In genomic region chr10:26228187-26228586, GRCm38 (mm10) we compare ENCODE assay signal across 29 mouse cellular contexts. TPM values are rescaled to one million over a fixed set of nuclear protein-coding genes. Genes with fewer than 3 reads are reported as not detected.
"Had no signal": no experiment of that assay in that cellular context is flagged by ENCODE, and none has a peak within 500 bp of the region (broad histone marks: within the 10 kb centered on the region; RNA-seq: fewer than 3 reads in every experiment).

No protein-coding gene starts in this region.

- H3K36me3 ChIP-seq: heart, embryonic 13.5 days; heart, embryonic 15.5 days; hindbrain, embryonic 13.5 days; hindbrain, embryonic 15.5 days; kidney, embryonic 15.5 days; limb, embryonic 10.5 days; limb, embryonic 12.5 days; liver, embryonic 13.5 days had no signal

- H3K4me3 ChIP-seq: heart, adult 2 months; heart, embryonic 13.5 days; heart, embryonic 15.5 days; hindbrain, embryonic 13.5 days; hindbrain, embryonic 15.5 days; kidney, embryonic 15.5 days; layer of hippocampus, adult 2 months; left cerebral cortex, adult 2 months; limb, embryonic 10.5 days; limb, embryonic 12.5 days; liver, embryonic 13.5 days had no signal

- H3K9ac ChIP-seq: heart, embryonic 13.5 days; heart, embryonic 15.5 days; hindbrain, embryonic 13.5 days; hindbrain, embryonic 15.5 days; kidney, embryonic 15.5 days; limb, embryonic 12.5 days; liver, embryonic 13.5 days had no signal

- H3K4me2 ChIP-seq: heart, embryonic 11.5 days; heart, embryonic 13.5 days; heart, embryonic 15.5 days; hindbrain, embryonic 13.5 days; hindbrain, embryonic 15.5 days; kidney, embryonic 15.5 days; limb, embryonic 12.5 days; liver, embryonic 11.5 days; liver, embryonic 13.5 days had no signal

- H3K4me1 ChIP-seq: heart, embryonic 13.5 days; heart, embryonic 15.5 days; hindbrain, embryonic 13.5 days; hindbrain, embryonic 15.5 days; kidney, embryonic 15.5 days; limb, embryonic 12.5 days; liver, embryonic 13.5 days had no signal

- H3K27me3 ChIP-seq: heart, embryonic 13.5 days; heart, embryonic 15.5 days; hindbrain, embryonic 13.5 days; hindbrain, embryonic 15.5 days; kidney, embryonic 15.5 days; limb, embryonic 12.5 days; liver, embryonic 13.5 days had no signal

- H3K27ac ChIP-seq: heart, adult 2 months; heart, embryonic 13.5 days; heart, embryonic 15.5 days; hindbrain, embryonic 13.5 days; hindbrain, embryonic 15.5 days; hindbrain, postnatal 0 days; kidney, embryonic 15.5 days; kidney, postnatal 0 days; layer of hippocampus, adult 2 months; left cerebral cortex, adult 2 months; limb, embryonic 10.5 days; limb, embryonic 12.5 days; liver, embryonic 13.5 days had no signal

- ATAC-seq: hindbrain, postnatal 0 days; intestine, embryonic 16.5 days had no signal

- DNase-seq: gastrocnemius, postnatal 14 days; gastrocnemius, postnatal 36 days; heart, adult 11 months; heart, adult 2 months; heart, postnatal 14 days; heart, postnatal 36 days; kidney, adult 11 months; kidney, adult 2 months; kidney, adult 9 months; kidney, postnatal 25 days; kidney, postnatal 4 days; liver; liver, embryonic 13.5 days had no signal

- H3K9me3 ChIP-seq: heart, embryonic 13.5 days; heart, embryonic 15.5 days; hindbrain, embryonic 13.5 days; hindbrain, embryonic 15.5 days; kidney, embryonic 15.5 days; limb, embryonic 10.5 days; limb, embryonic 12.5 days; liver, embryonic 13.5 days had no signal

RNA-seq across cellular contexts. Expression of gene Samd3, which starts 1.3 kb away (rescaled TPM):
- polyA plus RNA-seq: heart, embryonic 11.5 days; heart, embryonic 13.5 days; heart, embryonic 15.5 days; heart, postnatal 0 days; intestine, embryonic 14.5 days; intestine, embryonic 16.5 days; kidney, embryonic 15.5 days; kidney, postnatal 0 days; limb, embryonic 12.5 days; liver, embryonic 11.5 days; liver, embryonic 13.5 days had no signal
